Mouse (Mus musculus): ENCODE measurements around the gene Clint1.

- TF ChIP-seq EP300 (IDR thresholded peaks at IDR 0.05) (no peak), CTCF (IDR thresholded peaks at IDR 0.05) (no peak)
Measured at GRCm38 (mm10) chr11:45849203-45849602, 2.6 kb upstream of the Clint1 start.
